Mouse (Mus musculus): Measurements from ENCODE around the gene Capns1.

- TF ChIP-seq POLR2A (IDR thresholded peaks at IDR 0.05; ENCODE audit: insufficient read length, low read depth) (no peak), MYOG (IDR thresholded peaks at IDR 0.05; ENCODE audit: control insufficient read depth in 1 of 3, insufficient read depth in 1 of 3, insufficient read length in 2 of 3, low read depth in 2 of 3) (no peak), USF1 (IDR thresholded peaks at IDR 0.05; ENCODE audit: low read depth) (no peak), CEBPB (IDR thresholded peaks at IDR 0.05; ENCODE audit: insufficient read depth, poor library complexity, severe bottlenecking) (no peak), TCF12 (IDR thresholded peaks at IDR 0.05; ENCODE audit: insufficient read depth, poor library complexity, severe bottlenecking) (no peak), POLR2AphosphoS2 (IDR thresholded peaks at IDR 0.05; ENCODE audit: insufficient read length, low read depth) (no peak)
Measured at GRCm38 (mm10) chr7:30192088-30192487, 6.5 kb downstream of the Capns1 start.
